Mouse (Mus musculus): ENCODE data around the gene Epgn. TPM values are rescaled to one million over a fixed set of nuclear protein-coding genes. Genes with fewer than 3 reads are reported as not detected.

Epgn gene
- polyA plus RNA-seq, 1 experiment from 2014 or later: 0.60 TPM

DNA sequence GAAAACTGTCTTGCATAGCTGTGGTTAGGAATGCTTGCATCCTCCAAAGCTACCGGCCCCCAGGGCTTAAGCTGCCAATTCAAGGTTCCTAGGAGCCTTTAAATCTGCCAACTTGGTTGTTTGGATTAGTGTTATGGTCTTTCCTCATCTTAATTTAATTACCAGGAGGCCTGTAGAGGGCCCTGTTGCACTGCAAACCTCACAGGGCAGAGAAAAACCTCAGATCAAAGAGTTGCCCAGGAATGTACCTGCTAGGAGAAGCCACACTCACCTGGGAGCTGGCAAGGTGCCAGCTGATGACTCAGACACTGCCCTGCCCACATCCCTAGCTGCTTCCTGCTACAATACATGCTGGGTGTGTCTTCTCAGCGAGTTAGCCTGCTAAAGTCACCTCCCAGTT lies 11.3 kb downstream of the Epgn start:
- Histone ChIP-seq H3K9ac (no peak overlapping the region), H3K4me1 (peaks cover 7% of the 10 kb centered on the region; the same call in 1 of the 2 replicates), H3K36me3 (no peaks in the 10 kb centered on the region), H3K4me2 (no peak overlapping the region), H3K9me3 (no peaks in the 10 kb centered on the region), H3K27me3 (no peaks in the 10 kb centered on the region), H3K4me3 (no peak overlapping the region), H3K27ac (no peak overlapping the region)
- peak; percentile 87; the same call in 1 of the 2 replicates for ATAC-seq (ENCODE audit: insufficient number of reproducible peaks, insufficient read depth, low FRiP score, low TSS enrichment, low read depth)
- whole genome bisulfite sequencing: 13% methylated on average over 2 of the region's 2 CpGs

DNA sequence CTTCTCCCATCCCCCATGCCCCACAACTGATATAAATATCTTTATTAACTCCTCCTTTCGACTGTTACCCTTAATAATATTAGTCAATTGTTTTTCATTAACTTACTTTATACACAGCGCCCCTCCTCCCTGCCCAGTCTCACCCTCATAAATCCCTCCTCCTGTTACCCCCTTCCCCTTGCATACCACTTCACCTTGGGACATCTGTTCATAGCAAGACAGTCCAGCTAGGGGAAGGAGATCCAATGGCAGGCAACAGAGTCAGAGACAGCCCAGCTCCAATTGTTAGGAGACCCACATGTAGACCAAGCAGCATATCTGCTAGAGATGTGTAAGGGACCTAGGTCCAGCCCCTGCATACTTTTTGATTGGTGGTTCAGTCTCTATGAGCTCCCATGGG lies 11.7 kb downstream of the Epgn start:
- no peak overlapping the region for H3K9ac ChIP-seq
- peaks cover 7% of the 10 kb centered on the region; the same call in 1 of the 2 replicates for H3K4me1 ChIP-seq
- 65% methylated on average over 2 of the region's 2 CpGs for WGBS
- H3K27me3 ChIP-seq: no peaks in the 10 kb centered on the region
- no peak overlapping the region for H3K4me2 ChIP-seq
- no peak overlapping the region for H3K27ac ChIP-seq
- H3K9me3 ChIP-seq: no peaks in the 10 kb centered on the region
- ATAC-seq (ENCODE audit: insufficient number of reproducible peaks, insufficient read depth, low FRiP score, low TSS enrichment, low read depth): no peak
- no peak overlapping the region for H3K4me3 ChIP-seq
- H3K36me3 ChIP-seq: no peaks in the 10 kb centered on the region

DNA sequence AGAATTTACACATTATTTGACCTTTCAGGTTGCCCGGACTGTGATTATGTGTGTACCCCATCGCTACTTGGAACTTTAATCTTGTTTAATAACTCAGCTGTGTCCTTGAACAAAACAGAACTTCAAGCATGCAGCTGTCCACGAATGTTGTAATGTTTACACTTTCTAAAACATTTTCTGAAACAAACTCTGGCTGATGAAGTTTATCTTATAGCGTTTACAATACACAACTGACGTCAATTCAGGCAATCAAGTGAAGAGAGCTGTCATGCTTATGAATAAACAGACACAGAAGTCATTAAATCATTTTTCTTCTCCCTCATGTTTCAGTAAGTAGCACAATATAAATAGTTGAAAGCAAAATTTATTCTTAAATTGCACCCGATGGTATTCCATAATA lies 20.7 kb downstream of the Epgn start:
- H3K36me3 ChIP-seq: no peaks in the 10 kb centered on the region
- ATAC-seq (ENCODE audit: insufficient number of reproducible peaks, insufficient read depth, low FRiP score, low TSS enrichment, low read depth): no peak
- no peak overlapping the region for H3K27ac ChIP-seq
- no peak overlapping the region for H3K4me2 ChIP-seq
- H3K4me3 ChIP-seq: no peak overlapping the region
- 79% methylated on average over 6 of the region's 6 CpGs for WGBS
- no peak overlapping the region for H3K9ac ChIP-seq
- no peaks in the 10 kb centered on the region for H3K9me3 ChIP-seq
- H3K4me1 ChIP-seq: no peaks in the 10 kb centered on the region
- H3K27me3 ChIP-seq: no peaks in the 10 kb centered on the region

DNA sequence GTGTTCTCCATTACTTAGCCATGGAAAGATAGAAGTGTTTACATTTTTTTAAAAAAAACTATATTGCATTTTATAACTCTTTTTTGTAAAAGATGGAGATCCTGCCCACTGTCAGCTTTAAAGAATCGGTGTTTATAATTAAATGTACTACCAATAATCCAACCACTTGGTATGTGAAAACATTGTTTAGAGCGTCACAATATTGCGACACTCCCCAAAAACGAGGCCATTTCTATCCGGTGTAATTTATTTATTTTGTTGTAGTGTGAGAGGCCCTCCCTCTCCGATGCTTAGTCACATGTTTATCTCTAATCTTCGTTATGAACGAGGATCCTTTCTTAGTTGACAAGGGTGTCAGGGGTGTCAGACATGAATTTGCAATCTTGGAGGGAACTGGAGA lies 21.1 kb downstream of the Epgn start:
- ATAC-seq (ENCODE audit: insufficient number of reproducible peaks, insufficient read depth, low FRiP score, low TSS enrichment, low read depth): no peak
- no peak overlapping the region for H3K4me2 ChIP-seq
- no peaks in the 10 kb centered on the region for H3K27me3 ChIP-seq
- no peaks in the 10 kb centered on the region for H3K36me3 ChIP-seq
- no peak overlapping the region for H3K4me3 ChIP-seq
- no peak overlapping the region for H3K27ac ChIP-seq
- H3K9ac ChIP-seq: no peak overlapping the region
- H3K4me1 ChIP-seq: no peaks in the 10 kb centered on the region
- H3K9me3 ChIP-seq: no peaks in the 10 kb centered on the region
- WGBS: 84% methylated on average over 8 of the region's 8 CpGs

DNA sequence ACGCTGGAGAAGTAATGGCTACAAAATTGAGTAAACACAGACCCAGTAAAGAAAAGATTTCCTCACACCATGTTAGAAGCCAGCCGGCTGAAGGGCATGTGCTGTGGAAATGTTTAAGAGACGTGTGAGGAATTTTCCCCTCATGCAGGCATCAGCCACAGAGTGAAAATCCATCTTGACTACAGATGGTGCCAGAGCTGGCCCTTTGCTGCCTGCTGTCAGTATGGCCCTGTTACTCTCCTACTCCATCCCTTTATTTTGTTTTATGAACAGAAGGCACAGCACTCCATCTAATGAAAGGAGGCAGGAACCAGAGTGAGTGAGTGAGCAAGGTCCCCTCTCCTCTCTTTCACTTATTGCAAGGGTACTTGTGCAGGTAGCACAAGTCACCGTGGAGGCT lies 45.1 kb downstream of the Epgn start:
- Histone ChIP-seq H3K27ac (no peak overlapping the region), H3K36me3 (no peaks in the 10 kb centered on the region), H3K9ac (no peak overlapping the region), H3K4me2 (no peak overlapping the region), H3K4me1 (peaks cover 8% of the 10 kb centered on the region), H3K27me3 (peaks cover 31% of the 10 kb centered on the region), H3K4me3 (no peak overlapping the region), H3K9me3 (no peaks in the 10 kb centered on the region)
- 62% methylated on average over 4 of the region's 4 CpGs for WGBS
- no peak for ATAC-seq (ENCODE audit: insufficient number of reproducible peaks, insufficient read depth, low FRiP score, low TSS enrichment, low read depth)

DNA sequence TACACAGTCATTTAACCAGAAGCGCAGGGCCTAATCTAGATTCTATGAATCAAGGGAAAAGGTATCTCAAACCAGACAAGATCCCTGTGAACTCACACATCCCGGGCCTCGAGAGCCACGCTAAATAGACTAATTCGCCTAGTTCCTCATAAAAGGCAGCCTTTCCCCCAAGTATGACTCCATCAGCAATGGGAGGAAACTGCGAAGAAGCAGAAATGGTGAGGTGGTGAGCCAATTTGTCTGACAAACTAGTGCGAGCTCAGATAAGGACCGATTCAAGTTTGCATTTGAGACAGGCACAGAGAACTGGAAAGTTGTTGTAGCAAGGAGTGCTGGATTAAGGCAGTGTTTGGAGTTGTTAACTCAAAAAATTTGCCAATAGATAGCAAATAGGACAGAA lies 46.4 kb downstream of the Epgn start:
- H3K9me3 ChIP-seq: no peaks in the 10 kb centered on the region
- H3K9ac ChIP-seq: no peak overlapping the region
- H3K36me3 ChIP-seq: no peaks in the 10 kb centered on the region
- no peak for ATAC-seq (ENCODE audit: insufficient number of reproducible peaks, insufficient read depth, low FRiP score, low TSS enrichment, low read depth)
- 84% methylated on average over 8 of the region's 8 CpGs for WGBS
- H3K27me3 ChIP-seq: peaks cover 31% of the 10 kb centered on the region
- no peak overlapping the region for H3K27ac ChIP-seq
- H3K4me1 ChIP-seq: peaks cover 8% of the 10 kb centered on the region
- no peak overlapping the region for H3K4me2 ChIP-seq
- no peak overlapping the region for H3K4me3 ChIP-seq

DNA sequence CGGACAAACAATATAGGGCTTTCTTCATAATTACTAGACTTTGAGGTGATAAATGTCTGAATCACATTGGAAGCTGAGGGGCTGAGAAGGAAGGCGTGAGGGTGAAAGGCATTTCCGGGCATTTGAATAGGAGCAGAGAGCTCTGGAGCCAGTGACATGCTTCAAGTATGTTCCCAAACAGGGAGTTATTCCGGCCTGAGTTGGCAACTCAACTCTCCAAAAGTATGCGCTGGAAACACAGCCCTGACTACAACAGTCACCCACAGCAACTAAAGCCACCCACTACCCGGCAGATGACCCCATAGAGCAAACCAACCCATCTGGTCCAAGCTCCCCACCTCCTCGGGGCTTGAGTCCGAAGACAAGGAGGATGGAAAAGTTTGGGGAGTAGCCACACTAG lies 46.8 kb downstream of the Epgn start:
- H3K27me3 ChIP-seq: peaks cover 31% of the 10 kb centered on the region
- H3K9ac ChIP-seq: peak overlapping the region; percentile 57; the same call in 1 of the 2 replicates
- ATAC-seq (ENCODE audit: insufficient number of reproducible peaks, insufficient read depth, low FRiP score, low TSS enrichment, low read depth): no peak
- 44% methylated on average over 8 of the region's 8 CpGs for WGBS
- H3K36me3 ChIP-seq: no peaks in the 10 kb centered on the region
- H3K9me3 ChIP-seq: no peaks in the 10 kb centered on the region
- peak overlapping the region; percentile 62 for H3K4me2 ChIP-seq
- H3K4me3 ChIP-seq: peak overlapping the region; percentile 37
- H3K4me1 ChIP-seq: peaks cover 8% of the 10 kb centered on the region
- no peak overlapping the region for H3K27ac ChIP-seq

DNA sequence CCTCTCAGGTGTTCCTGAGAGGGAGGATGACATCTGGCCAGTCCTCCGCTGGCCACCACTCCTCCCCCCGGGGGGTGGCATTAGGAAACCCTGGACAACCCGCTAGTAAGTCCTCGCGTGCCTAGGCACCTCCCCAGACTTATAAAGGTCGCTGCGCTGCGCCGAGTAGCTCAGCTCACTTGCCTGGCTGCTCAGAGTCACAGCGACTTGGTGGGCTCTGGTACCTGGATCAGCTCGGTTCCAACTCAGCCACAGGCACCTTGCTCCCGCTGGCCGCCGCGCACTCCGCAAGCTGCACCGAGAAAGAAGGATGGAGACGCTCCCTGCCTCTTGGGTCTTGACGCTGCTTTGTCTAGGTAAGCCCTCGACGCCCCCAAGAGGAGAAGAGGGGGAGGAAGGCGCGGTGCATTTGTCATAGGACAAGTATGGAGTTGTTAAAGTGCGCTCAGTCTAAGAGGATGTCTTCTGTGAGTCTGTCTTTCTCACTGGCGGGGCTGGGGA lies 47.2 kb downstream of the Epgn start, which contains the start of gene Ereg:
TSS of gene Ereg (plus strand) at position 173 of the 501 bp plus-strand sequence.
- Histone ChIP-seq H3K4me2 (peak within 1 kb of the TSS; percentile 62), H3K27ac (no peak within 1 kb of the TSS), H3K4me1 (peaks cover 8% of the 10 kb centered on the region), H3K4me3 (peak within 1 kb of the TSS; percentile 37), H3K9ac (peak within 1 kb of the TSS; percentile 57; the same call in 1 of the 2 replicates), H3K27me3 (peaks cover 31% of the 10 kb centered on the region), H3K36me3 (no peaks in the 10 kb centered on the region), H3K9me3 (no peaks in the 10 kb centered on the region)
- under 1% methylated on average over 25 of the region's 25 CpGs for WGBS
- ATAC-seq (ENCODE audit: insufficient number of reproducible peaks, insufficient read depth, low FRiP score, low TSS enrichment, low read depth): no peak

DNA sequence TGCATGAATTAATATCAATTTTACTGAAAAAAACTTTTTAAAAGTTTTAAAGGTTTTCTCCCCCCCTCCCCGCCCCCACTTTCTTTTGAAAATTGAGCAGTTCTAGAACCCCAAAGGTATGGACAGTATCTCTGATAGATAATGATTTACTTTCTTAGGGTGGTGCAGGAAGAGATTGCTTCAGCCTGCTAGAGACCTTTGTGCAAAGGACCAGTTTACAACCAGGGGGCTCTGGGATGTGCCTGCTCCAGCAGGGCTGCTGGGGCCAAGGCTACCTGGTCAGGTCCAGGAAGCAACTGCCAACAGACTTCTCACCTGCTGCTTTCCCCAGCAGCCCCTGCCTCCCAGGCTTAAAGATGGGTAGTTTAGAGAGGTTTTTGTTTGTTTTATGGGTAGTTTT lies 47.8 kb downstream of the Epgn start:
- 50% methylated on average over 1 of the region's 1 CpGs for WGBS
- Histone ChIP-seq H3K4me3 (no peak overlapping the region; the same call in 1 of the 2 replicates), H3K4me1 (peaks cover 8% of the 10 kb centered on the region), H3K9me3 (no peaks in the 10 kb centered on the region), H3K36me3 (no peaks in the 10 kb centered on the region), H3K4me2 (peak overlapping the region; percentile 62), H3K9ac (no peak overlapping the region), H3K27me3 (peaks cover 31% of the 10 kb centered on the region), H3K27ac (no peak overlapping the region)
- ATAC-seq (ENCODE audit: insufficient number of reproducible peaks, insufficient read depth, low FRiP score, low TSS enrichment, low read depth): no peak

DNA sequence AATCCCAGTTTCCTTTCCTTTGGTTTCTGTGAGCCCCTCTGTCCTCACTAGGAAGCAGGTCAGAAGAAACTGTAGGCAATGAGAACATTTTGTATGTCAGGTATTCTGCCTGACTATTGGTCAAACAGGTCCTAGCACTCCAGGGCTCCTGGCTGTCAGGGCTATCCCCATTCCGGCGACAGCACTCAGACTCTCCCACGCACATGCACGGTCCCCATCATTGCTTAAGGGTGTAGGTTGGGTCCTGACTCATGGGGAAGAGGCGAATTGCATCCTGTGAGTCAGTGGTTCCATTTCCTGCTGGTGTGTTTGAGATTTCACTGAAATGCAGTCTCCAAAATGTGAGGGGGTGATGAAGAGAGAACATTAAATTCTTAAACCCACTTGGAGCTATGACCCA lies 55.8 kb downstream of the Epgn start:
- WGBS: 75% methylated on average over 5 of the region's 5 CpGs
- no peak overlapping the region for H3K27ac ChIP-seq
- H3K36me3 ChIP-seq: no peaks in the 10 kb centered on the region
- no peak overlapping the region for H3K4me2 ChIP-seq
- no peak for ATAC-seq (ENCODE audit: insufficient number of reproducible peaks, insufficient read depth, low FRiP score, low TSS enrichment, low read depth)
- no peak overlapping the region for H3K9ac ChIP-seq
- H3K4me3 ChIP-seq: no peak overlapping the region
- no peaks in the 10 kb centered on the region for H3K27me3 ChIP-seq
- no peaks in the 10 kb centered on the region for H3K4me1 ChIP-seq
- H3K9me3 ChIP-seq: no peaks in the 10 kb centered on the region

Measured in embryonic facial prominence, embryonic 13.5 days (tissue).